Mouse (Mus musculus): ENCODE data around the gene Naalad2.

GRCm38 (mm10) chr9:18399629-18400028, 3.2 kb downstream of the Naalad2 start:
- no peak for TF ChIP-seq POLR2A (IDR thresholded peaks at IDR 0.05; ENCODE audit: borderline replicate concordance, extremely low read depth, low read depth, low read length)
- TF ChIP-seq CTCF (IDR thresholded peaks at IDR 0.05; ENCODE audit: insufficient read depth, low read length): no peak

All from lung, adult 2 months (tissue).